Mouse (Mus musculus) liver, adult 2 months (tissue): ENCODE results near the gene Gm42420. TPM values are rescaled to one million over a fixed set of nuclear protein-coding genes. Genes with fewer than 3 reads are reported as not detected.

Source experiments
- DNase-seq: peaks from one replicate; pipeline ENCODE4 v3.0.0-alpha.2; 2011; ENCODE audit warnings: low read depth, low spot score; ENCODE audit errors: extremely low read depth
- H3K27ac ChIP-seq: fragments of 200-500 bp; replicated peaks from 2 replicates; pipeline ENCODE4 v1.5.1; 2012; ENCODE audit warnings: low read depth, mild to moderate bottlenecking, control low read depth, inconsistent platforms, low read length; ENCODE audit not compliant: insufficient read depth
- H3K27me3 ChIP-seq: fragments of 200-500 bp; 2 replicates; pipeline ENCODE4 v1.6.1; 2012; ENCODE audit warnings: mild to moderate bottlenecking, moderate library complexity, low read length, inconsistent platforms; ENCODE audit not compliant: control insufficient read depth, insufficient read depth
- H3K36me3 ChIP-seq: fragments of 200-500 bp; 2 replicates; pipeline ENCODE4 v1.6.1; 2012; ENCODE audit warnings: low read length, inconsistent platforms; ENCODE audit not compliant: control insufficient read depth, insufficient read depth
- H3K4me1 ChIP-seq: fragments of 200-500 bp; 2 replicates; pipeline ENCODE4 v1.6.1; 2011; ENCODE audit warnings: low read length; ENCODE audit not compliant: control insufficient read depth, insufficient read depth
- H3K4me3 ChIP-seq: fragments of 200-500 bp; 2 replicates; pipeline ENCODE4 v1.5.1; 2011; ENCODE audit warnings: low read depth, mild to moderate bottlenecking, control low read depth, low read length, moderate library complexity; ENCODE audit not compliant: insufficient read depth
- H3K79me2 ChIP-seq: fragments of 200-500 bp; 2 replicates; pipeline ENCODE4 v1.6.1; 2012; ENCODE audit warnings: inconsistent platforms, mild to moderate bottlenecking, low read length, moderate library complexity; ENCODE audit not compliant: control insufficient read depth, insufficient read depth
- H3K9ac ChIP-seq: fragments of 200-500 bp; 2 replicates; pipeline ENCODE4 v1.6.1; 2012; ENCODE audit warnings: low read depth, mild to moderate bottlenecking, control low read depth, inconsistent platforms, low read length
- CTCF ChIP-seq: fragments of 200-500 bp; IDR thresholded peaks from 2 replicates; pipeline ENCODE4 v1.5.1; 2011; ENCODE audit warnings: low read depth, low read length, control low read depth
- POLR2A ChIP-seq: fragments of 200-500 bp; IDR thresholded peaks from 2 replicates; pipeline ENCODE4 v1.6.1; 2011; ENCODE audit warnings: low read length, control low read depth; ENCODE audit not compliant: insufficient read depth; ENCODE audit errors: extremely low read depth
- WGBS: fragments of 180-500 bp; shearing (Covaris S2); methylation state at CpG from one replicate; pipeline ENCODE4 v1.1.7; 2018; 5-methylcytosine and 5-hydroxymethylcytosine counted together
- polyA plus RNA-seq: library from polyadenylated mRNA; depleted of rRNA; stranded (reverse); fragments of >200 nt; gene quantifications from 2 replicates; pipeline ENCODE4 v1.2.3, GENCODE M21; 2012
- total RNA-seq: library from RNA; depleted of rRNA; stranded (reverse); fragments of >200 nt; gene quantifications from 2 replicates; pipeline ENCODE4 v1.2.3, GENCODE M21; 2014

The Gm42420 gene
- total and polyA plus RNA-seq, 2 experiments: 0.65 TPM; not detected in 1

DNA sequence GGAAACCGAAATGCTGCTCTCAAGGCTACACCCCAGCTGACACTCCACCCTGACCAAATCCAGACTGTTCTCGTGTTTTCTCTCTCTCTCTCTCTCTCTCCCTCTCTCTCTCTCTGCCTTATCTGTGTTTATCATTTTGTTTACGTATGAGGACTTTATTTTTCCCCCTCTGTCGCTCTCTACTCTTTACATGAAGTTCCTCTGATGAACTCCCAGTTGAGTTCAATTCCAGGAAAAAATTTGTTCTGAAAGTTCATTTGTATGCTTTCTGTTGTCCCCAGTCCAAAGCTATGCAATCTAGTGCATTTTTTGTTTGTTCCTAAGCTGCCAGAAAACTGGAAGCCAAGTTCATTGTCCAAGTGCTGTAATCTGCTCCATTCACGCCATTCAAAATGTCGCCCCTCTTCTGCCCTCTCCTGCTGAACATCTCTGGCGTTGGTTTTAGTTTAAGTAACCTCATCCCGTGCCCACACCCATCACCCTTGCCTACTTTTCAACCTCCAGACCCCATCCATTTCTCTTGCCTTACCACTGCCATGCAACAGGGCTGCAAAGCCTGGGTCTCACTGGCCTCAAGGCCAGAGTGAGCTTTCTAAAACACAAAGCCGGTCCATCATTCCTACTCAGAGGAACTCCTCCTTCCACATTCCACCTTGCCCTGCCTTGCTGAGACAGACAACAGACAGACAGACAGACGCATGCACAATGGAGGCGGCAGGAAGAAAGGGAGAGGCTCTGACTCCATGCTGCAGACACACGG is 30.5 kb upstream of the Gm42420 start:
- Histone ChIP-seq H3K4me1 (no peaks in the 10 kb centered on the region), H3K36me3 (no peaks in the 10 kb centered on the region), H3K4me3 (no peak overlapping the region), H3K79me2 (no peaks in the 10 kb centered on the region), H3K27me3 (peaks cover 6% of the 10 kb centered on the region; the same call in 1 of the 2 replicates), H3K9ac (no peak overlapping the region), H3K27ac (peak overlapping the region; percentile 3; the same call in 1 of the 2 replicates)
- TF ChIP-seq CTCF: no peak
- no peak for TF ChIP-seq POLR2A
- peak; percentile 75 for DNase-seq
- 36% methylated on average over 12 of the region's 12 CpGs for WGBS

DNA sequence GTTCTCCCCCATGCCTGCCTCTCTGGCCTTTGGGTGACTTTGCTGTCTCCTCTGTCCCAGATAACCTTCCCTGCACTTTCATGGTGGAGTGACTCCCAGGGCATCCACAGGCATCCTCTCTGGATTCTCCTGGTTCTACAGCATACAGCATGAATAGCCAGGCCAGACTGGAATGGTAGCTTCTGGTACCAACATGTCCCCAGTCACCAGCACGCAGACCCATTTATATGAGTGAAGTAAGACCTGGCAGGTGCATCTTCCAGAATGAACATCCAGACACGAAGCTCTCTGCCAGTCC is 30.0 kb upstream of the Gm42420 start:
- Histone ChIP-seq H3K9ac (no peak overlapping the region), H3K4me1 (no peaks in the 10 kb centered on the region), H3K4me3 (no peak overlapping the region), H3K79me2 (no peaks in the 10 kb centered on the region), H3K27ac (no peak overlapping the region), H3K36me3 (no peaks in the 10 kb centered on the region), H3K27me3 (peaks cover 6% of the 10 kb centered on the region; the same call in 1 of the 2 replicates)
- TF ChIP-seq CTCF: no peak
- no peak for TF ChIP-seq POLR2A
- DNase-seq: peak; percentile 15
- 70% methylated on average over 2 of the region's 2 CpGs for WGBS

DNA sequence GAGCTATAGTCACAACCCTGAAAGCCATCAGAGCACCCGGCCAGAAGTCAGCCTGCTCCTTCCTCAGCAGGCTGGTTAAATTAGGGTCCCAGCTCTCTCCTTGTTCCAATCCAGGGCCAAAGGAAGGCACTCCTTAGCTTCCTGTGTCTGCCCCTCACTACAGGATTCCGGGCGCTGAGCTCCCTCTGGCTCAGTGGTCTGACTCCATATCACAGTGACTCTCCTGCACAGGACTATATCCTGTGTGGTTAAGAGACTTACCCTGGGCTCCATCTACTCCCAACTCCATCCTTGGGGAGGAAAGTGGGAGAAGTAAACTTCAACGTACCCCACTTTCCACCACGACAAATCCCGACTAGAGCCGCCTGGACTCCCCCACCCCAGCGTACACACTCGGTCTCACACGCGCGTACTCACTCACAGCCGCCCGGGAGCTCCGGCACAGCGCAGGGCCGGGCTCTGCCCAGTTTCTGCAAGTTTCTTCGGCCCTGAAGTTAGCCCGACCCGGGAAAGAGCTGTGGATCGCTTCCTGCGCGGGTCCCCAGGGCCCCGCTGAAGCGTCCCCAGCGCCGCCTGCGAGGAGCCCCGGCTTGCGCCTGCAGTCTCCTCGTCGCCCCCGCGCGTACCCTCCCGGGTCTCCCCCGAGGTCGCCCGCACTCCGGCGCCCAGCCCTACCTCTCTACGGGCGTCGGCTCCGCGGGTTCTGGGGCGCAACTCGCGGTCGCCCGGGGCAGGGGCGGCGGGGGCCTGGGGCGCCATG is 28.5 kb upstream of the Gm42420 start:
- H3K36me3 ChIP-seq: no peaks in the 10 kb centered on the region
- no peaks in the 10 kb centered on the region for H3K79me2 ChIP-seq
- peak overlapping the region; percentile 65 for H3K4me3 ChIP-seq
- peaks cover 6% of the 10 kb centered on the region; the same call in 1 of the 2 replicates for H3K27me3 ChIP-seq
- peak overlapping the region; percentile 57 for H3K9ac ChIP-seq
- 5% methylated on average over 50 of the region's 54 CpGs for WGBS
- DNase-seq: no peak
- H3K4me1 ChIP-seq: no peaks in the 10 kb centered on the region
- TF ChIP-seq CTCF: no peak
- no peak for TF ChIP-seq POLR2A
- peak overlapping the region; percentile 31 for H3K27ac ChIP-seq

DNA sequence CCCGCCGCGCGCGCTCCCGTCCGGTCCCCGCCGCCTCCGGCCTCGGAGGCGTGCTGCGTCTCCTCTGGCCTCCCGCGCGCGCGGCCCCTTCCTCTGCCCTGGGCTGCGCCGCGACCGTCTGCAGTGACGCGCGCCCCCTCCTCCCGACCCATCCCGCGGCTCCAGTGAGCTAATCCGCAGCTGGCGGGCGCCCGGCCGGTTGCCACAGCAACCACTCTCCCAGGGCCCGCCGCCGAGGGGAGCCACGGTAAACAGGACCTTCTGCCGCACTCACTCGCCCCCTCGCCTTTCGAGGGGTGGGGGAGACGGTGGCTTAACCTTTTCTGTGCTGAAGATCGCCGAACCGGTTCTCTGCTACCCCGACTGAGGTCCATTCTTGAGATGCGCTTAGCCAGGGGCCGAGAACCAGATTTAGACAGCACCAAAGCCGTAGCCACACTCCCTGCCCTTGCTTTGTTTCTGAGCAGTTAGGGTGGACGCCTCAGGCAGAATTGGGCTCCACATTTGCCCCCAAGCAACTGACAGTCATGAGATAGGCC is 27.8 kb upstream of the Gm42420 start, which contains the start of gene Dennd2a:
Gene Dennd2a, minus strand, starts transcription at position 145 of the 539 bp plus-strand sequence.
- Histone ChIP-seq H3K4me3 (peak within 1 kb of the TSS; percentile 65), H3K27me3 (peaks cover 6% of the 10 kb centered on the region; the same call in 1 of the 2 replicates), H3K36me3 (no peaks in the 10 kb centered on the region), H3K9ac (peak within 1 kb of the TSS; percentile 74), H3K27ac (peak within 1 kb of the TSS; percentile 31), H3K79me2 (no peaks in the 10 kb centered on the region), H3K4me1 (no peaks in the 10 kb centered on the region)
- no peak for DNase-seq
- no peak for TF ChIP-seq POLR2A
- no peak for TF ChIP-seq CTCF
- WGBS: 9% methylated on average over 43 of the region's 50 CpGs

DNA sequence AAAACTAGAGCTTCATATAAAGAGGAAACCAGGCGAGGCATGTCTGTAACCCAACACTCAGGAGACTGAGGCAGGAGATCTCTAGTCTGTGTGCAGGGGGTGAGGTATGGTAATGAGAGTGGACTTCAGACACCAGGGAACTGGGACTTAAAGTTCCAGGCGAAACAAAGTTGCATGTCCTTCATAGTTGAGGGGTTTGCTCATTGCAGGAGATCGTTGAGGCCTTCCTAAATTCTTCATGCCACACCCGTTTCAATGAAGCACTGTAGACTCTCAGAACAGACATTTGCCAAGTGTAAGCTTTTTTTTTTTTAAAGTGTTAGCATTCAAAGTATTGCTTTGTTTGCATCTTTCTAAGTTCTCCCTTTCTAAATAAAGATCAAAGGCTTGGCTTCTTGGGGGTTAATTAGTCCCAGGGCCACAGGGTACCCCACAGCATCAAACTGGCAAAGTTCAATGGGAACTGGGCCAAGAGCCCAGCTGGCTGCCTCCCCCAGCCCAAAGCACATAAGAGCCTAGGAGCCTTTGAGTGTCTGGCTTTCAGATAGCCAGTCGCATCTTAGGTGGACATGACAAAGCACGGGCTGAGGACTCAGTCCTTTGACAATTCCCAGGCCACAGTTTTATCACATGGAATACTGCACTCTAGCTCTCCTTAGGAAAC is 26.1 kb upstream of the Gm42420 start:
- WGBS: 83% methylated on average over 6 of the region's 6 CpGs
- Histone ChIP-seq H3K36me3 (no peaks in the 10 kb centered on the region), H3K27ac (no peak overlapping the region), H3K79me2 (no peaks in the 10 kb centered on the region), H3K4me3 (no peak overlapping the region), H3K9ac (no peak overlapping the region), H3K4me1 (no peaks in the 10 kb centered on the region), H3K27me3 (peaks cover 6% of the 10 kb centered on the region; the same call in 1 of the 2 replicates)
- no peak for DNase-seq
- TF ChIP-seq CTCF (no peak), POLR2A (no peak)
